Mouse (Mus musculus): Measurements from ENCODE around the gene Ctdnep1. TPM values are rescaled to one million over a fixed set of nuclear protein-coding genes. Genes with fewer than 3 reads are reported as not detected.

Gene Ctdnep1
- polyA plus RNA-seq, 1 experiment from 2014 or later: 20.7 TPM

- ATAC-seq: no peak
- Histone ChIP-seq H3K27me3 (replicated peaks; ENCODE audit: control insufficient read depth, insufficient read depth, low read length) (no peaks in the 10 kb centered on the region), H3K9ac (ENCODE audit: low read depth, low read length) (no peak overlapping the region), H3K36me3 (ENCODE audit: control insufficient read depth, insufficient read depth, low read length) (no peaks in the 10 kb centered on the region), H3K9me3 (ENCODE audit: control insufficient read depth, low read length) (no peaks in the 10 kb centered on the region), H3K4me1 (ENCODE audit: control insufficient read depth, insufficient read depth, low read length) (no peaks in the 10 kb centered on the region), H3K4me3 (ENCODE audit: low read length) (no peak overlapping the region), H3K27ac (ENCODE audit: low read length) (no peak overlapping the region), H3K4me2 (ENCODE audit: low read depth, low read length) (no peak overlapping the region)
- 87% methylated on average over 7 of the region's 7 CpGs for WGBS
Observed at GRCm38 (mm10) chr11:70040184-70040583, 59.2 kb downstream of the Ctdnep1 start.

MicroRNAs within 50 kb of the gene (microRNA counts, 519-probe panel; counts per million panel counts)
- microRNA mmu-miR-324-3p (35.7 counts per million), microRNA mmu-miR-324-5p (2,796 counts per million, percentile 70 among the panel's probes with 10 or more counts)

Small RNAs within 50 kb of the gene (microRNA-seq; reads per million reads assigned to microRNA genes)
- gene Gm44349: not detected
- gene Mir324: 2,632 reads per million, percentile 82 among the genes with 10 or more reads in this experiment

Other genes starting within 250 kb of the Ctdnep1 start
- 14.8 and 16.8 TPM in 2 replicates for gene Polr2a, start 222.5 kb upstream of the Ctdnep1 start, polyA plus RNA-seq (2015; fragmentation: Nextera tagmentation; extraction: Ambion mirVana)
- gene Slc35g3, start 219.2 kb upstream of the Ctdnep1 start, polyA plus RNA-seq (2015; fragmentation: Nextera tagmentation; extraction: Ambion mirVana): 0.13 and 0.16 TPM in 2 replicates
- gene Zbtb4, start 215.2 kb upstream of the Ctdnep1 start, polyA plus RNA-seq (2015; fragmentation: Nextera tagmentation; extraction: Ambion mirVana): 2.3 and 2.4 TPM in 2 replicates
- gene Chrnb1, start 185.2 kb upstream of the Ctdnep1 start, polyA plus RNA-seq (2015; fragmentation: Nextera tagmentation; extraction: Ambion mirVana): 3.9 and 4.7 TPM in 2 replicates
- gene Fgf11, start 179.3 kb upstream of the Ctdnep1 start, polyA plus RNA-seq (2015; fragmentation: Nextera tagmentation; extraction: Ambion mirVana): 1.3 and 1.4 TPM in 2 replicates
- gene Tmem102, start 175.5 kb upstream of the Ctdnep1 start, polyA plus RNA-seq (2015; fragmentation: Nextera tagmentation; extraction: Ambion mirVana): 34.6 and 42.7 TPM in 2 replicates
- gene Gm39566, start 165.9 kb upstream of the Ctdnep1 start, polyA plus RNA-seq (2015; fragmentation: Nextera tagmentation; extraction: Ambion mirVana): not detected in 2 replicates
- gene Spem2, start 162.7 kb upstream of the Ctdnep1 start, polyA plus RNA-seq (2015; fragmentation: Nextera tagmentation; extraction: Ambion mirVana): not detected in 2 replicates
- 0.22 TPM in 1 of 2 replicates, not detected in the other for gene Spem1, start 159.0 kb upstream of the Ctdnep1 start, polyA plus RNA-seq (2015; fragmentation: Nextera tagmentation; extraction: Ambion mirVana)
- gene Nlgn2, start 143.4 kb upstream of the Ctdnep1 start, polyA plus RNA-seq (2015; fragmentation: Nextera tagmentation; extraction: Ambion mirVana): 3.4 and 4.1 TPM in 2 replicates
- 470 and 476 TPM in 2 replicates for gene Tmem256, start 142.6 kb upstream of the Ctdnep1 start, polyA plus RNA-seq (2015; fragmentation: Nextera tagmentation; extraction: Ambion mirVana)
- gene Plscr3, start 134.8 kb upstream of the Ctdnep1 start, polyA plus RNA-seq (2015; fragmentation: Nextera tagmentation; extraction: Ambion mirVana): 73.0 and 75.2 TPM in 2 replicates
- 20.5 and 23.5 TPM in 2 replicates for gene Tnk1, start 122.4 kb upstream of the Ctdnep1 start, polyA plus RNA-seq (2015; fragmentation: Nextera tagmentation; extraction: Ambion mirVana)
- not detected in 2 replicates for gene Tmem95, start 103.1 kb upstream of the Ctdnep1 start, polyA plus RNA-seq (2015; fragmentation: Nextera tagmentation; extraction: Ambion mirVana)
- gene Kctd11, start 99.8 kb upstream of the Ctdnep1 start, polyA plus RNA-seq (2015; fragmentation: Nextera tagmentation; extraction: Ambion mirVana): 5.5 and 6.2 TPM in 2 replicates
- gene Acap1, start 85.6 kb upstream of the Ctdnep1 start, polyA plus RNA-seq (2015; fragmentation: Nextera tagmentation; extraction: Ambion mirVana): 4.2 and 5.2 TPM in 2 replicates
- 4.7 and 5.4 TPM in 2 replicates for gene 2810408A11Rik, start 80.2 kb upstream of the Ctdnep1 start, polyA plus RNA-seq (2015; fragmentation: Nextera tagmentation; extraction: Ambion mirVana)
- gene Neurl4, start 80.1 kb upstream of the Ctdnep1 start, polyA plus RNA-seq (2015; fragmentation: Nextera tagmentation; extraction: Ambion mirVana): 7.1 and 10.1 TPM in 2 replicates
- gene Gps2, start 67.3 kb upstream of the Ctdnep1 start, polyA plus RNA-seq (2015; fragmentation: Nextera tagmentation; extraction: Ambion mirVana): 60.0 and 63.8 TPM in 2 replicates
- 1,478 and 1,683 TPM in 2 replicates for gene Eif5a, start 59.2 kb upstream of the Ctdnep1 start, polyA plus RNA-seq (2015; fragmentation: Nextera tagmentation; extraction: Ambion mirVana)
- gene Ybx2, start 45.4 kb upstream of the Ctdnep1 start, polyA plus RNA-seq (2015; fragmentation: Nextera tagmentation; extraction: Ambion mirVana): 1.3 and 2.1 TPM in 2 replicates
- gene Slc2a4, start 33.0 kb upstream of the Ctdnep1 start, polyA plus RNA-seq (2015; fragmentation: Nextera tagmentation; extraction: Ambion mirVana): 21.5 and 22.6 TPM in 2 replicates
- 1,377 and 1,415 TPM in 2 replicates for gene Cldn7, start 16.4 kb upstream of the Ctdnep1 start, polyA plus RNA-seq (2015; fragmentation: Nextera tagmentation; extraction: Ambion mirVana)
- gene Elp5, start 1.4 kb downstream of the Ctdnep1 start, polyA plus RNA-seq (2015; fragmentation: Nextera tagmentation; extraction: Ambion mirVana): 92.6 and 106 TPM in 2 replicates
- 639 and 679 TPM in 2 replicates for gene Gabarap, start 10.0 kb downstream of the Ctdnep1 start, polyA plus RNA-seq (2015; fragmentation: Nextera tagmentation; extraction: Ambion mirVana)
- gene Phf23, start 14.6 kb downstream of the Ctdnep1 start, polyA plus RNA-seq (2015; fragmentation: Nextera tagmentation; extraction: Ambion mirVana): 49.7 and 53.1 TPM in 2 replicates
- 23.8 and 26.0 TPM in 2 replicates for gene Dvl2, start 19.4 kb downstream of the Ctdnep1 start, polyA plus RNA-seq (2015; fragmentation: Nextera tagmentation; extraction: Ambion mirVana)
- 172 and 189 TPM in 2 replicates for gene Acadvl, start 34.3 kb downstream of the Ctdnep1 start, polyA plus RNA-seq (2015; fragmentation: Nextera tagmentation; extraction: Ambion mirVana)
- gene Dlg4, start 35.8 kb downstream of the Ctdnep1 start, polyA plus RNA-seq (2015; fragmentation: Nextera tagmentation; extraction: Ambion mirVana): 5.1 and 6.1 TPM in 2 replicates
- gene Asgr1, start 72.9 kb downstream of the Ctdnep1 start, polyA plus RNA-seq (2015; fragmentation: Nextera tagmentation; extraction: Ambion mirVana): 0.17 and 0.31 TPM in 2 replicates
- gene Asgr2, start 111.5 kb downstream of the Ctdnep1 start, polyA plus RNA-seq (2015; fragmentation: Nextera tagmentation; extraction: Ambion mirVana): 0.44 and 0.57 TPM in 2 replicates
- 0.56 and 0.66 TPM in 2 replicates for gene Mgl2, start 149.2 kb downstream of the Ctdnep1 start, polyA plus RNA-seq (2015; fragmentation: Nextera tagmentation; extraction: Ambion mirVana)
- 0.99 and 1.7 TPM in 2 replicates for gene Clec10a, start 175.0 kb downstream of the Ctdnep1 start, polyA plus RNA-seq (2015; fragmentation: Nextera tagmentation; extraction: Ambion mirVana)
- gene Slc16a11, start 231.6 kb downstream of the Ctdnep1 start, polyA plus RNA-seq (2015; fragmentation: Nextera tagmentation; extraction: Ambion mirVana): 2.7 TPM in 2 replicates
- gene Slc16a13, start 239.9 kb downstream of the Ctdnep1 start, polyA plus RNA-seq (2015; fragmentation: Nextera tagmentation; extraction: Ambion mirVana): 15.9 and 18.0 TPM in 2 replicates
- gene Bcl6b, start 248.6 kb downstream of the Ctdnep1 start, polyA plus RNA-seq (2015; fragmentation: Nextera tagmentation; extraction: Ambion mirVana): 10.3 and 10.4 TPM in 2 replicates

All from intestine, embryonic 16.5 days (tissue).